Mouse (Mus musculus) urinary bladder, adult 2 months (tissue): Measurements from ENCODE around the gene Med26. TPM values are rescaled to one million over a fixed set of nuclear protein-coding genes. Genes with fewer than 3 reads are reported as not detected.

Source experiments
- DNase-seq: peaks from one replicate; pipeline ENCODE4 v3.0.0; 2022; ENCODE audit warnings: low spot score
- polyA plus RNA-seq: library from polyadenylated mRNA; depleted of rRNA; stranded (reverse); fragments of >200 nt; gene quantifications from 2 replicates; pipeline ENCODE4 v1.2.3, GENCODE M21; 2012

The Med26 gene
- polyA plus RNA-seq, 1 experiment: 9.8 TPM

- DNase-seq: no peak
Observed at GRCm38 (mm10) chr8:72548644-72549313, 709 bp upstream of the Med26 start.

GRCm38 (mm10) chr8:72547122-72547801 lies 808 bp downstream of the Med26 start:
- DNase-seq: no peak

GRCm38 (mm10) chr8:72539234-72539633 lies 8.8 kb downstream of the Med26 start:
- no peak for DNase-seq

- no peak for DNase-seq
Observed at GRCm38 (mm10) chr8:72534888-72535287, 13.2 kb downstream of the Med26 start.

- DNase-seq: no peak
Observed at GRCm38 (mm10) chr8:72532103-72532502, 16.0 kb downstream of the Med26 start.

- DNase-seq: no peak
Observed at GRCm38 (mm10) chr8:72521888-72522287, 26.2 kb downstream of the Med26 start.

- DNase-seq: no peak
Observed at GRCm38 (mm10) chr8:72517421-72517988, 30.6 kb downstream of the Med26 start.

GRCm38 (mm10) chr8:72513158-72513557 lies 34.9 kb downstream of the Med26 start:
- no peak for DNase-seq

- DNase-seq: no peak
Observed at GRCm38 (mm10) chr8:72512648-72513047, 35.4 kb downstream of the Med26 start.

- no peak for DNase-seq
Observed at GRCm38 (mm10) chr8:72507505-72507904, 40.6 kb downstream of the Med26 start.

- no peak for DNase-seq
Observed at GRCm38 (mm10) chr8:72504637-72505314, 43.3 kb downstream of the Med26 start.

GRCm38 (mm10) chr8:72504137-72504536 lies 43.9 kb downstream of the Med26 start:
- no peak for DNase-seq

- no peak for DNase-seq
Observed at GRCm38 (mm10) chr8:72500521-72500931, 47.5 kb downstream of the Med26 start.

- DNase-seq: no peak
Observed at GRCm38 (mm10) chr8:72499521-72500284, 48.4 kb downstream of the Med26 start.

- DNase-seq: no peak
Observed at GRCm38 (mm10) chr8:72498527-72498926, 49.5 kb downstream of the Med26 start.

GRCm38 (mm10) chr8:72497911-72498310 lies 50.2 kb downstream of the Med26 start:
- no peak for DNase-seq

- DNase-seq: no peak
Observed at GRCm38 (mm10) chr8:72496217-72496616, 51.9 kb downstream of the Med26 start.

- DNase-seq: no peak
Observed at GRCm38 (mm10) chr8:72495411-72496111, 52.5 kb downstream of the Med26 start.

- no peak for DNase-seq
Observed at GRCm38 (mm10) chr8:72493381-72493780, 54.7 kb downstream of the Med26 start.

- DNase-seq: peak; percentile 99
Observed at GRCm38 (mm10) chr8:72492622-72493081, 55.4 kb downstream of the Med26 start.
